Mouse (Mus musculus) neutrophil, adult 59 days (primary cell): ENCODE measurements around the gene Mre11a. TPM values are rescaled to one million over a fixed set of nuclear protein-coding genes. Genes with fewer than 3 reads are reported as not detected.

Experiments
- total RNA-seq, 2 experiments: library from RNA; stranded (reverse); gene quantifications; 1 replicate in 1 of 2; 2 replicates in 1 of 2; pipeline ENCODE4 v1.2.4; 2023

The Mre11a gene
- total RNA-seq: 10 to 100 TPM; 26.4 to 26.5 TPM

DNA sequence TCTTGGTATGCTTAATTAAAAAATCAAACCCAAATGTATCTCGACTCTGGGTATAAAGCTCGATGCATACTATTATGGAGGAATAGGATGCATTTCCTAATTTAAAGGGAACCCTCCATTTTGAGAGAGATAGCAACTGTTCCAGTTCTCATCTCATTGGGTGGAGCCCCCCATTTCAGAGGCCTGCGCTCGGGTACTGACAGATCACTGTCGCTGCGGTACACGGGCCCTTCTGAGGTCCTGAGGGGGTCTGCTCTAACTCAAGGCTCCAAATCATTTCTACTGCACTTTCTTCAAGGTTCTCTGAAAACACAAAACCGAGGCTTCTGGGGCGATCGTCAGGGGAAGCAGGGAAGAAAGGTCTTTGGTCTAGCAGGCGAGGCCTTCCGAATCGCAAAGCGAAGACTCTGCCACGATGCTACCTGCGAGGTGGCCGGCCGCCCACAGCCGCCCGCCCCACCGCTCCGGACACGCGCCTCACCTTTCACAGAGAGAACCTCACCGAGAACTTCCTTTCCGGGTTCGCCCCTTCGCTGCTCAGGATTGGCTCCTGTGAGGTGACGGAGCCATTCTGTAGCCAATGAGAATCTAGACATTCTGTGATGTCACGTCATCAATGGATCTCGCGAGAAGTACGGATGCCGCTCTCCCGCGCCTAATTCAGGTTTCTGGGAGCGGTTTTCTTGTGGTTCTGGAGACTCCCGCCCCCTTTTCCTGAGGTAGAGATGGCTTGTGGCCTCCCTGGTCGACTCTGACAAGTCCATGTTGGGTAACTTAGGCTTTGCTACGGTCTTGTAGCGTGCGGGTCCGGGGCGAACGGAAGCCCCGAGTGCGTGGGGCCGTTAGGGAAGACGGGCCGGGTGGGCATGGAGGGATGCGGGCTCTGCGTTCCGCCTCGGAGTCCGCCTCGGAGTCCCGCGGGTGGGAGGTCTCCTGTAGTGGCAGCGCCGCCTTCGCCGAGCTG lies at the start of gene Mre11a, which contains the start of gene Ankrd49:
TSS of gene Mre11a (plus strand) at position 616 of the 964 bp plus-strand sequence.
TSS of gene Ankrd49 (minus strand) at position 818 of the 964 bp plus-strand sequence.

DNA sequence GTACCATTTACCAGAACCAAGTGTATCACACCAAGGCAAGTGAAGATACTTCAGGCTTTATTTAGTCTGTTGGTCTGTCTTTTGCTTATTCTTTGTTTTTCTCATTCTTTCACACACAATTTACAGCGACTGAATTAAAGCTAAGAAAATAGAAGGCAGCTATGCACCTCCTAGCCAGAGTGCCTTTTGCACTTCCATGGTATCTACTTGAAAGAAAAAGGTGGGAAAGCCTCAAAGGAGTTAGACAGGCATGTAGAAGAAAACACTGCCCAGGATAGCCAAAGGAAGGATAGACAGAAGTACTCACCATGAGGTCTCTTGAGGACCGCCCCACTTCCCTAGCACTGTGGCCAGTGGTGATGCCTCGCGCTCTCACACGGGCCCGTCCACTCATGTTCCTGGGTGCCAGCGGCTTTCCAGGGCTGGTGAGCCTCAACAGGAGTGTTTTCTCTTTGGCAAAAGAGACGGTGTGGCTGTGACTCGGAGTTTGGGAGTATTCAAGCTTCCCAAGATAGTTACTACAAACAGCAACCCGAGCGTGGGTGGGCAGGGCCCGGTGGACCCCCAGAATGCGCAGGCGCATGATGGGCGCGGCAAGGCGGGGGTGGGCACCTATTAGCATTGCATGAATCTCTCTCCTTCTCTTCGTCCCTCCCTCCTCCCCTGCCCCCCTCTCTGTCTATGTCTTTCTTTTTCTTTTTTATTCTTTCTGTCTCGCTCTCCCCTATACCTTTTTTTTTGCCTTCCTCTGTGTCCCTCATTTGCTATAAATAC lies 44.1 kb upstream of the Mre11a start, which contains the start of gene Piwil4:
TSS of gene Piwil4 (minus strand) at position 583 of the 774 bp plus-strand sequence.

DNA sequence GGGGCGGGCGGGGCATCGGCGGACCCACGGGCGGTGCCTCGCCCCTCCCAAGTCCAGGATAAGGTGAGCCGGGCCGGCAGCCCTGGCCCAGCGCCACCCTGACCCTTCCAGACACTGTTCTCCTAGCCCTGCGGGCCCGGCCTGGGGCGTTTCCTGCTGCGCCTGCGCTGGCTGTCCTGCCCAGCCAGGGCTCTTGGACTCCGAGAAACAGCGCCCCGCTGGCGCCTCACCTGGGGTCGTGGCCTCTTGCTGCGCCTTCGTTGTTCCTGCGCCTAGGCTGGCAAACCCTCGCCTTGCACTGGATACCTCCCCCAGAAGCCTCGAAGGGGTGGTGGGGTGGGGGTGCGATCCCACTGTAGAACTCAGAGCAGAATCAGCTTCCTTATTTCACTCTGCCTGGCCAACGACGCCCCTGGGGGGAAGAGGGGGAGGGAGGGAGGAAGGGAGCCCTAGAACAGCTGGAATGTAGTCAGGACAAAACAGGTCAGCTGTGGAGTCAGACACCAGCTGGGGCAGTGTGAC lies 32.4 kb upstream of the Mre11a start, which contains the start of gene Fut4:
TSS of gene Fut4 (minus strand) at position 393 of the 522 bp plus-strand sequence.

DNA sequence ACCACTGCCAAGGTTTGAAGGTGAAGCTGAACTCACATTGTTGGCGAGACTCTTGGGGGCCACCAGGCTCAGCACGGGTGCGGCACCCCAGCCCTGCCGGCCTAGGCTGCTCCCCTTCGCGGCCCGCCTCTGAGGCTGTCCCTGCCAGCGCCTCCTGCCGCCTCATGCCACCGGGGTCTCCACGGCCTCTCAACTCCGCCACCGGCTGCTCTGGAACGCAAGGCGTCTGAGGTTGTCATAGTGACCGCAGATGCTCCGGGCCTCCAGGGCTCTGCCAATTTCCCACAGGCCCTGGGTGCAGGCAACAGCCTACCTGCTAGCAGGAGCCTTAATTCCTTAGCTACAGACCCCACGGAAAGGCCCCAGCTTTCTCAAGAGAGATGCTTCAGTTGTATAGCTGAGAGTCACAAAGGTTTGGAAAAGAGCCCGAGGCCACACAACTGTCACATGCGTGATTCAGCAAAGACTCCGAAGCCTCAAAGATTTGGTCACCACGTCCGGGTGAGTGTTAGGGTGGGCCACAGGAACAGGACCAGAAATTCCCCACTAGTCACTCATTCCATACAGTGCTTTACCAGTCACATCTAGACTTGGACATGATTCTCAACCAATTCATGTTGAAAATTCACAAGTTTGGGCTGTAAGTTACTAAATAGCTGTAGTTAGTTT lies 13.5 kb upstream of the Mre11a start, which contains the start of gene 1700012B09Rik:
TSS of gene 1700012B09Rik (minus strand) at position 228 of the 669 bp plus-strand sequence.

DNA sequence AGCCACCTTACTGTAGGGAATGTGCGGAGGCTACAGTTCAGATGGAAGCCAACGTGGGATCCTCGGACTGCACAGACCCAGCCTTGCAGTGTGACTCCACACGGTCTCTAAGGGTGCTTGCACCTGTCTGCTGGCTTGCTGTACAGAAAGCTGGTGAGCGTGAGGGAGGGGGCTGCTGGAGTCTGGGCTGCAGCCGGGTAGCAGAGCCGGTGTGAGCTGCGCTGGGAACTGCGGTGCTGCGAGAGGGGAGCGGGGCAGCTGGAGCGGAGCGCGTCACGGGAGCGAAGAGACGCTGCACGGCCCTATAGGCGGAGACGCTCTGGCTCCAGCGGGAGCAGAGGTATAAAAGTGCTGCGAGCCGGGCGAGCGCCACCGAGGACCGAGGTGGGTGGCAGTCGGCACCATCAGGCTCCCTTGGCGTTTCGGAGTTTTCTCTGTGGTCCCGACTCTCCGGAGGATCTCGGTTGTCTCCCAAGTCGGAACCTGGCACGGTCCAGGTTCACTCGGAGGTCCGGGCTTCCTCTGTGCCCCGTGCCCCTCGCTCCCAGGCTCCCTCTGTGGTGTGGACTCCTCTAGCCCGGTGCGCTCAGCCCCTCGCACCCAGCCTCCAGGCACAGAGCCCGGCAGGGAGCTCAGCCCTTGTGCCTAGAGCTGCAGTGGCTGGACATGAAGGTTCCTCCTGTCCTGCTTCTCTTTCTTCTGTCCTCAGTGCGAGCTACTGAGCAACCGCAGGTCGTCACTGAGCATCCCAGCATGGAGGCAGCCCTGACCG lies 75.6 kb downstream of the Mre11a start, which contains the start of gene Gpr83:
TSS of gene Gpr83 (plus strand) at position 343 of the 772 bp plus-strand sequence.

Other genes starting within 250 kb of the Mre11a start
- gene Amotl1, start 139.6 kb upstream of the Mre11a start, total RNA-seq: under 1 TPM; 0.09 to 0.11 TPM
- gene Piwil4, start 43.9 kb upstream of the Mre11a start, total RNA-seq: not detected
- 1 to 10 TPM; 8.2 to 8.6 TPM for gene Fut4, start 32.3 kb upstream of the Mre11a start, total RNA-seq
- gene 1700012B09Rik, start 13.6 kb upstream of the Mre11a start, total RNA-seq: 1 to 10 TPM; 2.4 to 3.6 TPM
- 10 to 100 TPM; 11.5 to 16.3 TPM for gene Ankrd49, start 202 bp downstream of the Mre11a start, total RNA-seq
- not detected for gene Gpr83, start 75.6 kb downstream of the Mre11a start, total RNA-seq
- gene Izumo1r, start 119.3 kb downstream of the Mre11a start, total RNA-seq: not detected